Mouse (Mus musculus) brain, adult 10 weeks (tissue): ENCODE results near the gene Cyb5r1. TPM values are rescaled to one million over a fixed set of nuclear protein-coding genes. Genes with fewer than 3 reads are reported as not detected.

Experiments
- polyA plus RNA-seq: library from polyadenylated mRNA; stranded (reverse); fragments of 350-450 nt; fragmentation: Illumina TruSeq; extraction: RNeasy Lipid Tissue Mini Kit (QIAGEN cat#74804); gene quantifications from one replicate; pipeline ENCODE4 v1.2.3, GENCODE M21; 2015; ENCODE audit warnings: low read depth, low replicate concordance

Gene Cyb5r1
- polyA plus RNA-seq = 23.7 TPM

DNA sequence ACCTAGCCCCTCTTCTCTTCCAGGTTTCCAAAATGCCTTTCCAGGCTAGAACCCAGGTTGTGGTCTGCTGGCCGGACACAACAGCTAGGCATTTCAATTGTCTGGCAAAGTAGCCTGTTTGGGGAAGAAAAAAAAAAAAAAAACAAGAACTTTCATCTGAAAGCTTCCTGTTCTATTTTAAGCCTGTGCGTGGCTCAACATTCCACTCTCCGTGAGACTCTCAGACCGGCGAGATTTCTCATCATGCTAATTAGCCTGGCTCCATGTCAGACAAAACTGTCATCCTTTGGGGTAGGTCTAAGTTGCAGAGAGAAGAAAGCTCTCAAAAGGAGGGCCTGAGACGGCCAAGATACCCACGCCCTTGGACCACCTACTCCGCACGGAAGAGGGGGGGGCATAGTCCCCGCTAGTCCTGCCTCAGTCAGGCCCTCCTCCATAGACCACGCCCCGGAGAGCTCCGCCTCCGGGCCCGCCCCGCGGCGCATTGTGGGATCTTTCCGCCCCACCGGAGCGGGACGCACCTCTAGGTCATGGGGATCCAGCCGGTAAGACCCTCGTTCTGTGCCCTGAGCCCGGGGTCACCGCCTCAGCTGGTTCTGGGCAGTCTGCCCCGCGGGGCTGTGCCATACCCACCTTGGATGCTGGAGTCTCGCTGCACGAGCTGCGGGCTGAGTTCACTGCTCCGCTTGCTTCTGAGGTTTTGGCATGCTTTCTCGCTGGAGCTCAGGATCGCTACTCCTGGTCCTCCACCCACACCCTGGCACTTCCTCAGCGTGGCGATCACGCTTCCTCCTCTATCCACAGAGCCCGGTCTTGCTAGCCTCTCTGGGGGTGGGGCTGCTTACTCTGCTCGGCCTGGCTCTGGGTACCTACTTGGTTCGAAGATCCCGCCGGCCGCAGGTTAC is at the start of gene Cyb5r1:
Cyb5r1 (plus strand) TSS at position 51 of the 905 bp plus-strand sequence.

DNA sequence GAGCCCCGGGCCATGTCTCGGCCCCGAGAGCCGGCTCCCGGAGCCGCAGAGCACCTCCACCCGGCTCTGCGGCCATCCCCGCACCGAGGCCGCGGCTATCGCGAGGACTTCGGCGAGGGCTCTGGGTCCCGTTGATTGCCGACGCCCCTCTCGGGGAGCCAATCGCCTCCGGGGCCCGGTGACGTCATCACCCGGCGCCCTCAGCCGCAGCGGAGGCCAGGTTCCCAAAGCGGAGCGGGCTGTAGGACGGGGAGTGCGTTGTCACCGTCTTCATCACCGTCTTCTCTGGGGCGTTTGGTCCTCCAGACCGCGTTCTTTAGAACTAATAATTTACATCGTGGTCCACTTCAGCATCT is 43.5 kb upstream of the Cyb5r1 start, which contains the start of gene Tmem183a:
Tmem183a (minus strand) TSS at position 123 of the 356 bp plus-strand sequence.

DNA sequence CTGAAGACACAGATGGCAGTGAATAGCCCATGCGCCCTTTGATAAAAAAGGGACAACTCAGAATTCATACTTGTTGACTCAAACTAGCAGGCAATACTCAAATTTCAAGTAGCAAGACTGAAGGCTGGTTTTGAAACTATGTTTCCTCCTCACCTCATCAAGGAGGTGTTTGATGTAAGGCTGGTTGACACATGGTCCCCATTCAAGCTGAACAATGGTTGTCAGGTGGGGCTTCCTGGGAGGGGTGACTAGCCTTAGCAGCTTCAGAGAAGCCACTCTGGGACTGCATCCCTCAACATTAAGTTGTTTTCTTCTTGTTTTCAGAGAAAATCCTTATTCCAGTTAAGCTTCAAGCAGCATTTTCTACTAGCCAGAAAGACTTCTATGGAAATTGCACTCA is 19.7 kb upstream of the Cyb5r1 start, which contains the start of gene 4933406M09Rik:
4933406M09Rik (plus strand) TSS at position 275 of the 400 bp plus-strand sequence.

DNA sequence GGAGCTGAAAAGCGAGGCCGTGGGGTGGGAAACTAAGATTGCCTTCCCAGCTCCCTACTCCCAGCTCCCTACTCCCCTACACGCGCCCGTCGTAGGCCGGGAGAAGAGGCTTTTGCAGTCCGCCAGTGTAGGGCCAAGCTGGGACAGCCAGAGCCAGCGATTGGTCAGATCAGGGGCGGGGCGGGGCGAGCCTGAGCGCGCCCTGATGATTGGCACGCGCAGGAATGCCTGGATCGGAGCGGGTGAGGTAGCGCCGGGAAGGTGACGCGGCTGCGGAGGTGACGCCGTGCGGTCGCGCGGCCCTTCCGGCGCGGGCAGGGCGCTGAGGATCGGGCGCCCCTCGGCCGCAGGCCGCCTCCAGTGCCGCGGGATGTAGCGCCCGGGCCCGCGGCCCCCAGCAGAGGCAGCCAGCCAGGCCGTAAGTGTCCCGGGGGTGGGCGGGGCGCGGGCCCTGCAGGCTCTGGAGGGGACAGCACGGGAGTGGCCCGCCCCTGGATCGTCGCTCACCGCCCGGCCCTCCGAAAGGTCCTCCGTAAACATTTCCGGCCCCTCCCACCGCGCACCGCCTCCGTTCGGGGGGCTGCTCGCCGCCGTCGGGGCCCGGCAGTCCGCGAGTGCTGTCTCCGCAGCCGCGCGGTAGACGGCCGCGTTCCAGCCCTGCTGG is 9.9 kb downstream of the Cyb5r1 start, which contains the start of gene Adipor1:
Adipor1 (plus strand) TSS at position 211 of the 664 bp plus-strand sequence.

DNA sequence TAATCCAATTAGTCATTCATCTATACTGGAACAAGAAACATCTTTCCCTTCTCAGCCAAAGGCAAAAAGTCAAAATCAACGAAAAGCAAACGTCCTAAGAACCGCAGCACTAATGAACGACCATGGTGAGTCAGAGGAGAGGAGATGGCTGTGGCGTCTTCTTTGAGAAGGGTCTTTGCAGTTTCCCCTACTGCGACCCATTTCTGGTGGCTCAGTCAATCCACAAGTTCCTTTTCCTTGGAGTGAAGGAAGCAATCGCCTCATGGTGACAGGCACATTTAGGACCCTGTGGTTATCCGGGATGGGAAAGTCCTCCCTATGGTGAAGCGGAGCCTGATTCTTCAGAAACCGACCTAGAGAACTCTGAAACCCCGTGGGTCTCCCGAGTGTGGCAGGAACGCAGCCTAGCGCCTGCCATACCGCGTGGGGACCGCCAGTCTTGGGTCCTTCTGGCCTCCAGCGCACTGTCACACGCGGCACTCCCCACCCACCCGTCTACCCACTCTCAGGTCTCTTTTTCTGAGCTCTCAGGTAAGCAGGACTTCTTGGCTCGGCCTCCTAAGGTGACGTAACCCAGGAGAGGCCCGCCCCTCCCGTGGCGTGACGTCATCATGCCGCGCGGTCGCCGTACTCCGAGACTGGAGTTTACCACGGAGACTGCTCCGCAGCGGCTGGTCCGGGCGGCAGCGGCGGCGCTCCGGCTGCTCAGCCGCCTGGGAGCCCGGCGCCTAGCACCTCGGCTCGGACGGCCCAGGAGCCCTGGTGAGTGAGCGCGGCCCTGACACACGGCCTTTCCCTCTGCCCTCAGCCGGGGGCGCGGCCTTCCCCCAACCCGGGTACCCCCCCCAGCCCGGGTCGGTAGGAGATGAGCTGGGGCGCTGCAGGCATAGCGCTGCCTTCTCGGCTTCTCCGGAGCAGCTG is 49.8 kb downstream of the Cyb5r1 start, which contains the start of gene Klhl12:
Klhl12 (plus strand) TSS at position 628 of the 921 bp plus-strand sequence.

Other genes with a start within 250 kb of the Cyb5r1 start
- 19.5 TPM for gene Chil1, start 223.4 kb upstream of the Cyb5r1 start, polyA plus RNA-seq
- not detected for gene Mybph, start 212.1 kb upstream of the Cyb5r1 start, polyA plus RNA-seq
- gene Adora1, start 170.1 kb upstream of the Cyb5r1 start, polyA plus RNA-seq = 133 TPM
- gene Myog, start 115.6 kb upstream of the Cyb5r1 start, polyA plus RNA-seq = not detected
- gene Ppfia4, start 72.6 kb upstream of the Cyb5r1 start, polyA plus RNA-seq = 32.8 TPM
- 54.9 TPM for gene Tmem183a, start 43.6 kb upstream of the Cyb5r1 start, polyA plus RNA-seq
- gene 4933406M09Rik, start 19.6 kb upstream of the Cyb5r1 start, polyA plus RNA-seq = not detected
- gene Adipor1, start 9.8 kb downstream of the Cyb5r1 start, polyA plus RNA-seq = 53.6 TPM
- gene Klhl12, start 50.0 kb downstream of the Cyb5r1 start, polyA plus RNA-seq = 30.5 TPM
- gene Rabif, start 89.1 kb downstream of the Cyb5r1 start, polyA plus RNA-seq = 31.2 TPM
- gene Mgat4e, start 144.1 kb downstream of the Cyb5r1 start, polyA plus RNA-seq = not detected
- gene Kdm5b, start 154.6 kb downstream of the Cyb5r1 start, polyA plus RNA-seq = 20.0 TPM
- 45.1 TPM for gene Syt2, start 241.1 kb downstream of the Cyb5r1 start, polyA plus RNA-seq